Mouse (Mus musculus) cerebellum, postnatal 14 days (tissue): ENCODE data around the gene Rtel1.

ENCODE experiments used
- DNase-seq, 2 experiments: peaks; one replicate each; pipeline ENCODE4 v3.0.0; 2021; ENCODE audit warnings: mixed read lengths in 2 of 2

The Rtel1 gene

GRCm38 (mm10) chr2:181326098-181326497 lies 6.6 kb downstream of the Rtel1 start:
- DNase-seq = no peak

GRCm38 (mm10) chr2:181332542-181332941 lies 13.0 kb downstream of the Rtel1 start:
- no peak for DNase-seq

- DNase-seq = peak; percentile 81 to 85
Measured at GRCm38 (mm10) chr2:181334023-181334422, 14.5 kb downstream of the Rtel1 start.

GRCm38 (mm10) chr2:181340426-181340825 lies 20.9 kb downstream of the Rtel1 start:
- DNase-seq = peak; percentile 76 to 78

- DNase-seq = no peak
Measured at GRCm38 (mm10) chr2:181342766-181343165, 23.2 kb downstream of the Rtel1 start.

GRCm38 (mm10) chr2:181356780-181357179 lies 37.2 kb downstream of the Rtel1 start:
- no peak for DNase-seq

GRCm38 (mm10) chr2:181363946-181364345 lies 44.4 kb downstream of the Rtel1 start:
- DNase-seq = no peak

GRCm38 (mm10) chr2:181364487-181364859 lies 44.9 kb downstream of the Rtel1 start:
- DNase-seq = no peak

GRCm38 (mm10) chr2:181364860-181365596 lies 45.5 kb downstream of the Rtel1 start, which contains the start of the genes Zgpat and Arfrp1:
Gene Zgpat, plus strand, starts transcription at chr2:181364928.
Gene Arfrp1, minus strand, starts transcription at chr2:181365404.
- peak; percentile 91 to 92 for DNase-seq

- DNase-seq = no peak
Measured at GRCm38 (mm10) chr2:181365655-181366075, 46.1 kb downstream of the Rtel1 start.

- DNase-seq = peak in 1 of 2 experiments; percentile 28
Measured at GRCm38 (mm10) chr2:181370001-181370400, 50.5 kb downstream of the Rtel1 start.

- peak; percentile 43 to 46 for DNase-seq
Measured at GRCm38 (mm10) chr2:181375787-181376186, 56.2 kb downstream of the Rtel1 start.

- DNase-seq = no peak
Measured at GRCm38 (mm10) chr2:181377230-181377629, 57.7 kb downstream of the Rtel1 start.

- DNase-seq = no peak
Measured at GRCm38 (mm10) chr2:181378701-181379100, 59.2 kb downstream of the Rtel1 start.

- no peak for DNase-seq
Measured at GRCm38 (mm10) chr2:181379778-181380177, 60.2 kb downstream of the Rtel1 start, which contains the start of gene Lime1. Gene Lime1, plus strand, starts transcription at chr2:181380078.

GRCm38 (mm10) chr2:181380251-181380650 lies 60.7 kb downstream of the Rtel1 start:
- no peak for DNase-seq

GRCm38 (mm10) chr2:181381107-181381506 lies 61.6 kb downstream of the Rtel1 start:
- no peak for DNase-seq

- DNase-seq = no peak
Measured at GRCm38 (mm10) chr2:181381631-181382306, 62.2 kb downstream of the Rtel1 start.

GRCm38 (mm10) chr2:181384463-181384862 lies 64.9 kb downstream of the Rtel1 start:
- no peak for DNase-seq

- peak; percentile 66 to 68 for DNase-seq
Measured at GRCm38 (mm10) chr2:181384919-181385391, 65.4 kb downstream of the Rtel1 start.

- DNase-seq = peak; percentile 91
Measured at GRCm38 (mm10) chr2:181385885-181386284, 66.3 kb downstream of the Rtel1 start.

GRCm38 (mm10) chr2:181386663-181387210 lies 67.2 kb downstream of the Rtel1 start:
- DNase-seq = no peak

GRCm38 (mm10) chr2:181390136-181390870 lies 70.8 kb downstream of the Rtel1 start:
- DNase-seq = peak in 1 of 2 experiments; percentile 63
